Mouse (Mus musculus) lung, postnatal 0 days (tissue): Measurements from ENCODE around the gene Vps37b. TPM values are rescaled to one million over a fixed set of nuclear protein-coding genes. Genes with fewer than 3 reads are reported as not detected.
A peak's percentile ranks its signal among the peaks of the same experiment; 100 is the strongest.

Experiments used
- ATAC-seq: fragments of 200-750 bp; cut with Nextera tagmentation; 2 replicates; pipeline ENCODE4 v1.8.0; 2017; ENCODE audit warnings: moderate library complexity
- DNase-seq: peaks from one replicate; pipeline ENCODE4 v3.0.0-alpha.2; 2016; ENCODE audit warnings: low spot score
- H3K27ac ChIP-seq: fragments of 300-500 bp; sonication (generic); 2 replicates; pipeline ENCODE4 v1.5.1; 2014; ENCODE audit warnings: antibody characterized with exemption, mild to moderate bottlenecking, low read length, mixed read lengths
- H3K27me3 ChIP-seq: fragments of 300-500 bp; sonication (generic); replicated peaks from 2 replicates; pipeline ENCODE4 v1.6.1; 2014; ENCODE audit warnings: low read length, mixed read lengths; ENCODE audit not compliant: insufficient read depth
- H3K36me3 ChIP-seq: fragments of 300-500 bp; sonication (generic); 2 replicates; pipeline ENCODE4 v1.6.1; 2014; ENCODE audit warnings: low read length, mixed read lengths; ENCODE audit not compliant: insufficient read depth
- H3K4me1 ChIP-seq: fragments of 300-500 bp; sonication (generic); 2 replicates; pipeline ENCODE4 v1.6.1; 2014; ENCODE audit warnings: antibody characterized with exemption, low read depth, low read length, mixed read lengths; ENCODE audit not compliant: insufficient read depth
- H3K4me2 ChIP-seq: fragments of 300-500 bp; sonication (generic); replicated peaks from 2 replicates; pipeline ENCODE4 v1.6.1; 2014; ENCODE audit warnings: low read depth, mild to moderate bottlenecking, low read length, moderate library complexity, mixed read lengths
- H3K4me3 ChIP-seq: fragments of 300-500 bp; sonication (generic); 2 replicates; pipeline ENCODE4 v1.5.1; 2014; ENCODE audit warnings: low read depth, low read length
- H3K9ac ChIP-seq: fragments of 300-500 bp; sonication (generic); replicated peaks from 2 replicates; pipeline ENCODE4 v1.6.1; 2014; ENCODE audit warnings: low read depth, mild to moderate bottlenecking
- H3K9me3 ChIP-seq: fragments of 300-500 bp; sonication (generic); 2 replicates; pipeline ENCODE4 v1.6.1; 2016; ENCODE audit warnings: low read length, mixed read lengths
- CTCF ChIP-seq: IDR thresholded peaks from 2 replicates; pipeline ENCODE4 v1.5.1; 2016; ENCODE audit warnings: antibody characterized with exemption, mild to moderate bottlenecking
- EP300 ChIP-seq: IDR thresholded peaks from 2 replicates; pipeline ENCODE4 v1.6.1; 2016; ENCODE audit warnings: antibody characterized with exemption, mild to moderate bottlenecking, control low read depth
- WGBS: fragments of 180-500 bp; shearing (Covaris S2); extraction: QIAGEN DNeasy Blood & Tissue Kit; methylation state at CpG from one replicate; pipeline ENCODE4 v1.1.7; 2014; 5-methylcytosine and 5-hydroxymethylcytosine counted together
- polyA plus RNA-seq: library from polyadenylated mRNA; unstranded; fragments of >200 nt; fragmentation: Nextera tagmentation; extraction: Ambion mirVana; gene quantifications from 2 replicates; pipeline ENCODE4 v1.2.1, GENCODE M21; 2015

Gene Vps37b
- polyA plus RNA-seq, 1 experiment from 2014 or later, result 28.5 TPM

- peak; percentile 68 for DNase-seq
- Histone ChIP-seq H3K4me1 (peaks cover 14% of the 10 kb centered on the region; the same call in 1 of the 2 replicates), H3K27me3 (no peaks in the 10 kb centered on the region), H3K4me2 (peak overlapping the region; percentile 81), H3K9me3 (no peaks in the 10 kb centered on the region), H3K36me3 (no peaks in the 10 kb centered on the region), H3K27ac (peak overlapping the region; percentile 95), H3K9ac (peak overlapping the region; percentile 87), H3K4me3 (peak overlapping the region; percentile 92)
- WGBS, result 1% methylated on average over 25 of the region's 26 CpGs
- TF ChIP-seq CTCF (no peak), EP300 (no peak)
- peak; percentile 60 for ATAC-seq
Observed at GRCm38 (mm10) chr5:124031068-124031955, 758 bp downstream of the Vps37b start.

GRCm38 (mm10) chr5:124030386-124031067, 1.5 kb downstream of the Vps37b start:
- DNase-seq (peak; percentile 31), ATAC-seq (no peak)
- TF ChIP-seq CTCF (no peak), EP300 (no peak)
- Histone ChIP-seq H3K9me3 (no peaks in the 10 kb centered on the region), H3K36me3 (no peaks in the 10 kb centered on the region), H3K9ac (peak overlapping the region; percentile 87; the same call in 1 of the 2 replicates), H3K4me2 (peak overlapping the region; percentile 81), H3K27ac (peak overlapping the region; percentile 95), H3K4me1 (peaks cover 19% of the 10 kb centered on the region; the same call in 1 of the 2 replicates), H3K27me3 (no peaks in the 10 kb centered on the region), H3K4me3 (peak overlapping the region; percentile 92)
- WGBS, result 37% methylated on average over 12 of the region's 12 CpGs

- Histone ChIP-seq H3K4me3 (no peak overlapping the region), H3K9ac (no peak overlapping the region)
- WGBS, result 63% methylated on average over 19 of the region's 19 CpGs
Observed at GRCm38 (mm10) chr5:124029220-124030035, 2.6 kb downstream of the Vps37b start.

GRCm38 (mm10) chr5:124028680-124029079, 3.4 kb downstream of the Vps37b start:
- WGBS, result 65% methylated on average over 7 of the region's 7 CpGs
- no peaks in the 10 kb centered on the region for H3K36me3 ChIP-seq
- DNase-seq, result no peak
- peak overlapping the region; percentile 38 for H3K27ac ChIP-seq
- no peak for ATAC-seq
- no peak overlapping the region for H3K4me3 ChIP-seq
- no peak overlapping the region for H3K9ac ChIP-seq
- H3K4me2 ChIP-seq, result no peak overlapping the region
- no peaks in the 10 kb centered on the region for H3K27me3 ChIP-seq
- TF ChIP-seq CTCF, result no peak
- no peak for TF ChIP-seq EP300
- no peaks in the 10 kb centered on the region for H3K9me3 ChIP-seq
- H3K4me1 ChIP-seq, result peaks cover 27% of the 10 kb centered on the region; the same call in 1 of the 2 replicates

More at GRCm38 (mm10) chr5:124029220-124030035, 2.6 kb downstream of the Vps37b start:
- DNase-seq, result peak; percentile 59
- Histone ChIP-seq H3K4me2 (peak overlapping the region; percentile 81; the same call in 1 of the 2 replicates), H3K4me1 (peaks cover 27% of the 10 kb centered on the region; the same call in 1 of the 2 replicates), H3K27me3 (no peaks in the 10 kb centered on the region), H3K27ac (peak overlapping the region; percentile 51; the same call in 1 of the 2 replicates), H3K9me3 (no peaks in the 10 kb centered on the region), H3K36me3 (no peaks in the 10 kb centered on the region)
- TF ChIP-seq EP300 (no peak), CTCF (no peak)
- ATAC-seq, result no peak

GRCm38 (mm10) chr5:124027702-124028470, 4.2 kb downstream of the Vps37b start:
- Histone ChIP-seq H3K4me1 (peaks cover 27% of the 10 kb centered on the region; the same call in 1 of the 2 replicates), H3K36me3 (no peaks in the 10 kb centered on the region), H3K27ac (peak overlapping the region; percentile 59), H3K4me2 (peak overlapping the region; percentile 14; the same call in 1 of the 2 replicates), H3K9me3 (no peaks in the 10 kb centered on the region), H3K4me3 (no peak overlapping the region; the same call in 1 of the 2 replicates), H3K9ac (no peak overlapping the region), H3K27me3 (no peaks in the 10 kb centered on the region)
- WGBS, result 64% methylated on average over 19 of the region's 19 CpGs
- DNase-seq, result peak; percentile 69
- ATAC-seq, result no peak
- TF ChIP-seq EP300 (no peak), CTCF (no peak)
